Mouse (Mus musculus) naive thymus-derived CD4-positive, alpha-beta T cell, adult 2 months (primary cell): ENCODE results near the gene Hist1h4i.

Experiments used
- DNase-seq: peaks from one replicate; pipeline ENCODE4 v3.0.0-alpha.2; 2011; ENCODE audit warnings: low read depth

Hist1h4i gene

GRCm38 (mm10) chr13:22008707-22009106, 32.5 kb downstream of the Hist1h4i start:
- no peak for DNase-seq

GRCm38 (mm10) chr13:22007872-22008271, 33.3 kb downstream of the Hist1h4i start:
- DNase-seq, result no peak

DNA sequence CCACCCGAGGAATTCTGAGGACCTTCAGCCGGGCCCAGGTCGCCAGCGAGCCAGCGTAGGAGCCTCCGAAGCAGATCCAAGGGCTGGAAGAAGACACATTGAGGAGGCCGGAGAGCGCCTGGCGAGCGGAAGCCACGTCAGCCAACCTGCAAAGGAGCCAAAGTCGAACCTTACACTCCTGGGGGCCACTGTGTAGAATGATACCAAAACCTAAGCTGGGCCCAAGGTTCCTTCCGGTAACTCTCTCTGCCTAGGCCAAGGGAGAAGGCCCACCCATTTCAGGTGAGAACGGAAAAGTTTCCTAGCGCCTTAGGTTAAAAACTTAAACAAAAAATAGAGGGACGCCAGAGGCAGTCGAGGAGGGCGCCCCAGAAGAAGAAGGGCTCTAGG, 34.0 kb downstream of the Hist1h4i start:
- no peak for DNase-seq

- DNase-seq, result peak; percentile 82
These were observed 34.6 kb downstream of the Hist1h4i start for GRCm38 (mm10) chr13:22006334-22007120.

DNA sequence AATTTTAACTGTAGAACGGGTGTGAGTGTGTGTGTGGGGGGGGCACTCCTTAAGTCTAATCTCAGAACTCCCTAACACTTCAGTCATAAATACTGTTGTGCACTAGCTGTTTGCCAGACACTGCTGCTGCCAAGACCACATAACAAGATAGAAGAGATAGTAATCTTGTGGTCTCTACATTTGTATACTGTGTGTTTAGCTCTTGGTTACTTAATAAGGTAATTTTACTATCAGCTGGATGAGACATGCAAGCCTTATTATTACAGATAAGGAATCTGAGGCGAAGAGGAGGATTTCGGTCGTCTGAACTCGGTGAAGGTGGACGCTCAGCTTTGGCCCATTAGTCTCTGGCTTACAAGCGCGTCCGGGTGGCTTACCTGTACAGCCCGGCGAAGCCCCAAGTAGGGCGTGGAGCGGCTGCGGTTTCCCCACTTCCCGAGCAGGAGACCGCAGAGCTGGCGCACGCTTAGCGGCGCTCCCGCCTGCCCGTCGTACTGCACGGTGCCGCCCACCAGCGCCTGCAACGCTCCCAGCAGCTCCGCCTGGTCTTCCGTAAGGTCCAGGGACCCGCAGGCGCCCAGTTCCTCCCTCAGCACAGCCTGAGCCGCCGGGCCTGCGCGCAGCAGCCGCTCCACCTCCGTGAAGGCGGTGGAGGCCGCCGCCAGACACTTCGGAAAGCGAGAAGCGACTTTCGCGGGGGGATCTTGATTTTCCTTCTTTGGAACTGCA, 35.4 kb downstream of the Hist1h4i start:
- peak; percentile 72 for DNase-seq

DNA sequence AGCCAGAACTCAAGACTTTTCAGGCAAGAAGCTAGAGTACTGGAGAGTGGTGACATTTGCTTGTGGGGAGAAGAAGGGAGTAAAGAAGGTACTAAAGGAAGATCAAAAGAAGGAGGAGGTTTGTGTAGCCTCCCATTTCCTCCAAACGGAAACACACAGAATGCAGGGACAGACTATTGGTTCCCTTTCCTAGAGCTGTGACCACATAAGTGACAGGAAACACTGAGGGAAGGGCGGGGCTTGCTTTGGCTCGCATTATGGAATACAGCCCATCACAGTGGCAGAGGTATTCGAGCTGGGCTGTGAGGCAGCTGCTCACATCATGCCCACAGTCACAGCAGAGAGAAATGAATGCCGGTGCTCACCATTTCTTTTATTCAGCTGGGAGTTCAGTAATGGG, 39.3 kb downstream of the Hist1h4i start:
- peak; percentile 75 for DNase-seq

DNA sequence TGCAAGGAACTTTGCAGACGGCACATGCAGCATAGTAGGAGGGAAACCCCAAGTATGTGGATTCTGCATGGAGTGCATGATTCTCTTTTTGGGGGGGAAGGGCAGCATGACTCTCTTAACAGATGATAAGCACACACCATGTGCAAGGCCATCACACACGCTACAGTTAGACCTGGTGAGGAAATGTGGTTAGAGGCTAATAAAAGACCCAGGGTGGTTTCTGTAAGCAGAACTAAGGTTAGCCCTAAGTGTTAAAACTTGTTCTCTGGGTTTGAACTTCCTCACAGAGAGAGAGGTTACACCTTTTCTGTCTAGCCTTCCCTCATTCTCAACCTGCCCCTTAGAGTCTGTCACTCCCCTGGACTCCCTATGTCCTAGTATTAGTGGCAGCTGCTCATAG, 39.8 kb downstream of the Hist1h4i start:
- no peak for DNase-seq

DNA sequence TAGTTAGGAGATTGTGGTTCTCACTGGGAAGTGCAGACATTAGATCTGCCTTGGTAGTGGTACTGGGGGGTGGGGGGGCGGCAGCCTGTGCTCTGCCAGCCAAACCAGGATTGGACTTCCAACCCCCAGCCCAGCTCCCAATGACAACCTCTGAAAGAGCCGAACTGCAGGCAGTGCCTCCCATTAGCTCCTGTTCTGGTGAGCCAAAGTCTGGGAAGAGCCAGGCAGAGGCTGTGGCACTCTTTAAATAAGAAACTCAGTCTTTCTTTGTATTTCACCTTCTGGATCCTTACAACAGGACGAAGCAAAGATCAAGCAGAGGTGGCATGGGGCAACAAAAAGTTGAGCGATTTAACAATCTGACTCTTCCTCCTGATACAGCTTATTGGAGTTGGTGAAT, 42.0 kb downstream of the Hist1h4i start:
- no peak for DNase-seq

DNA sequence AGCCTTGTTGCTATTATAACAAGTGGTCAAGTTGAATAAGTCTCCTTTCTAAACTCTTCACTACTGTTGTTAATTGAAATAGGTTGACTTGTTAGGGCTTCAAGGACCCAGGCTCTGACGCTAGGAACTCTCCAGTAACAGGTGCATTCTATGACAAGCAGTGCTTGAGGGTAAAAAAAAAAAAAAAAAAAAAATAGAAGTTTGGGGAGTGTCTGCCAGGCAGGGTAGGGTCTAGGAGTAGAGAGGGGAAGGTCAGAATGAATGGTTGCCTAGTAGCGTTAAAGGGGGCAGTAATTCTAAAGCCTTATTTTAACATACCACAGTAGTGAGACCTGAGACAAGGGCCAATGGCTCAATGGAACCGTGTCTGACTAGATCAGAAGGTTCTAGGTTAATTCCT, 42.8 kb downstream of the Hist1h4i start:
- DNase-seq, result no peak

- no peak for DNase-seq
These were observed 43.3 kb downstream of the Hist1h4i start for GRCm38 (mm10) chr13:21997821-21998220.

GRCm38 (mm10) chr13:21997201-21997820, 43.9 kb downstream of the Hist1h4i start:
- DNase-seq, result no peak

DNA sequence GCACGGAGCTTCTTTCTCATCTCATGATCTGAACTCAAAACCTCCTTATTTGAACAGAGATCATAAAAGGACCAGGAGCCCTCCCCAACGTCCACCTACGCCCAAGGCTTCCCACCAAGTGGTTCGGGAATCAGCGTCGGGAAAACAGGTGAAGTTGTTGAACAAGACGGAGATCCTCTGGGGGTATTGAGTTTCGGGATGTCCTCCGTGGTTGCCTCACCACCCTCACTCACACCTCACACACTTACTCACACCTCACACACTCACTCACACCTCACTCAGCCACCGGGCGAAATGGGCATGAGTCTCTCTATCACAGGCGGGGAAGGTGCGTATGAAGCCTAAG, 44.3 kb downstream of the Hist1h4i start:
- DNase-seq, result no peak

DNA sequence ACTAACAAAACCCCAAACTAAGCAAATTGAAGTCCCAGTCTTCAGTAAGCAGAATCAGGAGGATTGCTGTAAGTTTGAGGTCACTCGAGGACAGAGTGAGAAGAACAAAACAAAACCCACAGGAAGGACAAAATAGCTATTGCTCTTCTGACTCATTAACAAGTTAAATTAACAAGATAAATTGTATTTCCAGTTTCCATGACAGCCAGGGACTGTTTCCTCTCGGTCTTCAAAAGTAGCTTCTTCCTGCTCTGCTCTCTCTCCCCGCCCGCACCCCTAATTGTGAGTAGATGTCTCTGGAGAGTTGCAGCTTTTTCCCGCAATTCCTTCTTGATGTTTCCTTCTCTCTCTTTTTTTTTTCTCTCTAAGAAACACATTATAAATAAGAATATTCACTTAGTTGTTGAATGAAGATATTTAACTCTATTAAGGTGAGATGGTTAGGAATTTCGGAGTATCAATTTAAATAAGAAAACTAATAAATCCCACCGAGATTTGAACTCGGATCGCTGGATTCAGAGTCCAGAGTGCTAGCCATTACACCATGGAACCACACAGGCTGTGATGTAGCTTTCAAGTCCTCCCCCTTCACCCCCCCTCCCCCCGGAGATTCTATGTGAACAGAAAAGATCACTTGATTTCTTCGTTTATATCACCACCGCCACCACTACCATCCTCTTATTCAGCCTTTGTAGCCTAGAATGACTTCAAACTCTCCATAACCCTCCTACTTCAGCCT, 44.9 kb downstream of the Hist1h4i start:
- DNase-seq, result peak; percentile 53

DNA sequence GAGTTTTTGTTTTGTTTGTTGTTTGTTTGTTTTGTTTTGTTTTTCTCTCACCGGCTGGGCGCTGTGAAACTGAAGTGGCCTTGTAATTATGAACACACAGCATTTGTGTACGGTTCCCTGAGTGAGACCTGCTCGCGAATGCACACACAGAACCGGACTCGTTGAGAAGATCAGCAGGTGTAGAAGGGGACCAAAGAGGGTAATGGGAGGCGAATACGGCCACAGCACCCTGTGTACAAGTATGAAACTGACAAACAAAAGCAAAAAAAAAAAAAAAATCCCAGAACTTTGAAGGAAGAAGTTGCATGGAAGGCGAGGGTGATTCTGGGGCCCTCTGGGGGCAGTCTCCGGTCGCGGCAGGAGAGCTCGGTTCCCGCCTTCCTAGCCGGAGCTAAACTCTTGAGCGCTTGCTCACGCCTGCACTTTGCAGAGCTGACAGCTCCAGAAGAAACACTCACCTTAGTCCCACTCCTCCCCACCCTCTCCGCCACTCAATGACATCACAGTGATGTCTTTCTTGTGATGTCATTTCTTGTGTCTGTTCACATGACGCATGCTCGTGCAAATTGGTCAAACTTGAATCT, 45.7 kb downstream of the Hist1h4i start:
- DNase-seq, result peak; percentile 60

GRCm38 (mm10) chr13:21994896-21995295, 46.3 kb downstream of the Hist1h4i start:
- DNase-seq, result no peak

- peak; percentile 42 for DNase-seq
These were observed 47.0 kb downstream of the Hist1h4i start for GRCm38 (mm10) chr13:21993957-21994738.

GRCm38 (mm10) chr13:21992550-21992949, 48.6 kb downstream of the Hist1h4i start:
- no peak for DNase-seq
